Mouse (Mus musculus) heart, embryonic 13.5 days (tissue): ENCODE data around the gene Izumo4. TPM values are rescaled to one million over a fixed set of nuclear protein-coding genes. Genes with fewer than 3 reads are reported as not detected.

Experiments used
- ATAC-seq: fragments of 200-750 bp; cut with Nextera tagmentation; 2 replicates; pipeline ENCODE4 v1.8.0; 2017; ENCODE audit warnings: moderate TSS enrichment; ENCODE audit not compliant: insufficient number of reproducible peaks, low FRiP score, low TSS enrichment; ENCODE audit errors: extremely low read depth
- H3K27ac ChIP-seq: fragments of 300-500 bp; sonication (generic); replicated peaks from 2 replicates; pipeline ENCODE4 v1.5.1; 2015; ENCODE audit warnings: moderate library complexity, mild to moderate bottlenecking, inconsistent platforms
- H3K27me3 ChIP-seq: fragments of 300-500 bp; sonication (generic); replicated peaks from 2 replicates; pipeline ENCODE4 v1.6.1; 2015; ENCODE audit warnings: mild to moderate bottlenecking, inconsistent platforms
- H3K36me3 ChIP-seq: fragments of 300-500 bp; sonication (generic); 2 replicates; pipeline ENCODE4 v1.6.1; 2015; ENCODE audit warnings: mild to moderate bottlenecking, inconsistent platforms
- H3K4me1 ChIP-seq: fragments of 300-500 bp; sonication (generic); 2 replicates; pipeline ENCODE4 v1.6.1; 2015; ENCODE audit warnings: inconsistent platforms
- H3K4me2 ChIP-seq: fragments of 300-500 bp; sonication (generic); 2 replicates; pipeline ENCODE4 v1.6.1; 2015; ENCODE audit warnings: inconsistent platforms, mild to moderate bottlenecking, moderate library complexity
- H3K4me3 ChIP-seq: fragments of 300-500 bp; sonication (generic); 2 replicates; pipeline ENCODE4 v1.5.1; 2015; ENCODE audit warnings: moderate library complexity, mild to moderate bottlenecking, inconsistent platforms
- H3K9ac ChIP-seq: fragments of 300-500 bp; sonication (generic); 2 replicates; pipeline ENCODE4 v1.6.1; 2015; ENCODE audit warnings: inconsistent platforms, mild to moderate bottlenecking, moderate library complexity
- H3K9me3 ChIP-seq: fragments of 300-500 bp; sonication (generic); 2 replicates; pipeline ENCODE4 v1.6.1; 2016; ENCODE audit warnings: inconsistent platforms
- WGBS: fragments of 180-500 bp; shearing (Covaris S2); methylation state at CpG from one replicate; pipeline ENCODE4 v1.1.7; 2015; ENCODE audit warnings: mixed read lengths; 5-methylcytosine and 5-hydroxymethylcytosine counted together
- polyA plus RNA-seq: library from polyadenylated mRNA; unstranded; fragments of >200 nt; fragmentation: Nextera tagmentation; extraction: Ambion mirVana; gene quantifications from 2 replicates; pipeline ENCODE4 v1.2.1, GENCODE M21; 2015

Gene Izumo4
- polyA plus RNA-seq, 1 experiment from 2014 or later = 12.7 TPM

DNA sequence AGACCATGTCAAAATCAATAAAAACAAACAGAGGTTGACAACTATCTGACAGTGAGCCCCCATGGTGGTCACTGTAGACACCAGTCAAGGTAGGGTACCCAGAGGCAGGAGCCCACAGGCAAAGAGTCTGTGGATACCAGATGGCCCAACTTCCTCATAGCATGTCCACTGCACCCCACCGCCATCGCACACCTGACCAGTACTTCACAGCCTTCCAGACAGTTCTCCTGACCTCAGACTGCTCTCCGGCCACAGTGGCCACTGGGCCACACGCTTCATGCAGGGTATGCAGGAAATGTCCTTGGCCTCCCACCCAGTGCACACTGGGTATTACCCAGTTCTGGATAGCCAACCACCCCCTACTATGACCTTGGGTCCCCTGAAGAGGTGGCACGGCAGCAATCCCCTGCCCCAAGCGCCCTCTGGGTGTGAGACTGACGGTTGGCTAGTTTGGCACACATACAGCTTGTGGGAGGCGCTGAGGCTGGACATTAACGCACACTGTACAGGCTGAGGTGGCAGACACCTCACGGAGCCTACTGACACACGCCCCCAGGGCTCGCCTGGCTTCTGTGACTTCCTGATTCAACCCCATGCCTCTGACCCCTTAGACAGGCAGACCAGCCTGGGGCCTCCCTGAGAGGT, 8.5 kb upstream of the Izumo4 start:
- Histone ChIP-seq H3K27me3 (no peaks in the 10 kb centered on the region), H3K4me1 (peaks cover 45% of the 10 kb centered on the region), H3K27ac (no peak overlapping the region), H3K9me3 (no peaks in the 10 kb centered on the region), H3K4me2 (no peak overlapping the region), H3K9ac (peak overlapping the region; percentile 19), H3K36me3 (peaks cover 66% of the 10 kb centered on the region), H3K4me3 (no peak overlapping the region)
- WGBS = 86% methylated on average over 12 of the region's 12 CpGs
- ATAC-seq = no peak

DNA sequence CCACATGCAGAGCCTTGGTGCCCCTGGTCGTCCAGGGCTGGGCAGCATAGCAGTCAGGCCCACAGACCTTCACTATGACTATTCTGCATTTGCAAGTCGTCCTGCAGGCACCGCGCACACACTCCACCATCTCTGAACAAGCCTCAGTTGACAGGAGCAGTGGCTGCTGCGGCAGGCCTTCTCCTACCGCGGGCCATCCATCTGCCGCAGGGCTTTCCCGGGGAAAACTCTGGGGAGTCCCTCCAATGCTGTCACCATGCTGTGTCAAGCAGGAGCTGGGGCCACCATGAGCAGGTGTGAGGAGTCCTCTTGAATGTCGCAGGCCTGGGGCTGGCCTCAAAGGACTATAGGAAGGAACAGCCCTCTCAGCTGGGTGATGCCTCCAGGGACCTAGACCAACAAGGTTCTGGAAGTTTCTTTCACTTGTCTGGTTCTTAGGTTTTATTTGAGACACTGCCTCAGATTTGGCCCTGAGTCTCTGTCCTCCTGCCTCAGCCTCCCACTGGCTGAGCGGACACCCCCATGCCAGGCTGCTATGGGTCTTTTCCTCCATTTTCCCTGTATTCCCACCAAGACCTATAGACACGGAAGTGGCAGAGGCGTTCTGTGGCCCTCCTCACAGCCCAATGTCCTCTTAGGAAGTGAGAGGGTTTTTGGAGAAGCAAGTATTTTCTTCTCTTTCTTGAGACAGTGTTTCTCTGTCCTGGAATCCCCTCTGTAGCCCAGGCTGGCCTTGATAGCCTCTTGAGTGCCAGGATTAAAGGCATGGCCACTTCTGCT, 7.6 kb upstream of the Izumo4 start:
- no peak overlapping the region for H3K4me2 ChIP-seq
- WGBS = 87% methylated on average over 13 of the region's 13 CpGs
- ATAC-seq = no peak
- H3K27me3 ChIP-seq = no peaks in the 10 kb centered on the region
- peaks cover 64% of the 10 kb centered on the region for H3K36me3 ChIP-seq
- H3K4me3 ChIP-seq = no peak overlapping the region
- H3K9me3 ChIP-seq = no peaks in the 10 kb centered on the region
- peaks cover 52% of the 10 kb centered on the region for H3K4me1 ChIP-seq
- H3K27ac ChIP-seq = 0 out of 2 replicates have a peak overlapping the region, but pooled peaks have one; percentile 2
- 0 out of 2 replicates have a peak overlapping the region, but pooled peaks have one; percentile 8 for H3K9ac ChIP-seq

DNA sequence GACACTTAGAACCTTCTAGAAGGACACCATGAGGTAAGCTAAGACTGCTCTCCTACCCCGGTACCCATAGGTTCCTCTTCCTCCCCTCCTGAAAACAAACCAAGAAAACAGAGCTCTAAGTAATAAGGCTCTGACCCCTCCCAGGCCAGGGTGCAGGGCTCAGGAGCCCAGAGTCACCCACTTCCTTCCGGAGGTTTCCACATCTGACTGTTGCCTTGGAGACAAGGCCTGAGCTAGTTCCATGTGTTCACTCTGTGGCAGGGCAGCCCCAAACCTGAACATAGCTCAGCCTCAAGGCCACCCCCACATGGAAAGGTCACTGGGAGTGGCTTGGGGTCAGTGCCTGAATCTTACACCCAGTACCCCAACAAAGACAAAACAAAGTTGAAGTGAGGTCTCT, 6.8 kb upstream of the Izumo4 start:
- Histone ChIP-seq H3K4me1 (peaks cover 59% of the 10 kb centered on the region), H3K27me3 (no peaks in the 10 kb centered on the region), H3K27ac (0 out of 2 replicates have a peak overlapping the region, but pooled peaks have one; percentile 10), H3K4me2 (no peak overlapping the region), H3K36me3 (peaks cover 56% of the 10 kb centered on the region), H3K9ac (no peak overlapping the region), H3K9me3 (no peaks in the 10 kb centered on the region), H3K4me3 (no peak overlapping the region)
- WGBS = 65% methylated on average over 2 of the region's 2 CpGs
- no peak for ATAC-seq

DNA sequence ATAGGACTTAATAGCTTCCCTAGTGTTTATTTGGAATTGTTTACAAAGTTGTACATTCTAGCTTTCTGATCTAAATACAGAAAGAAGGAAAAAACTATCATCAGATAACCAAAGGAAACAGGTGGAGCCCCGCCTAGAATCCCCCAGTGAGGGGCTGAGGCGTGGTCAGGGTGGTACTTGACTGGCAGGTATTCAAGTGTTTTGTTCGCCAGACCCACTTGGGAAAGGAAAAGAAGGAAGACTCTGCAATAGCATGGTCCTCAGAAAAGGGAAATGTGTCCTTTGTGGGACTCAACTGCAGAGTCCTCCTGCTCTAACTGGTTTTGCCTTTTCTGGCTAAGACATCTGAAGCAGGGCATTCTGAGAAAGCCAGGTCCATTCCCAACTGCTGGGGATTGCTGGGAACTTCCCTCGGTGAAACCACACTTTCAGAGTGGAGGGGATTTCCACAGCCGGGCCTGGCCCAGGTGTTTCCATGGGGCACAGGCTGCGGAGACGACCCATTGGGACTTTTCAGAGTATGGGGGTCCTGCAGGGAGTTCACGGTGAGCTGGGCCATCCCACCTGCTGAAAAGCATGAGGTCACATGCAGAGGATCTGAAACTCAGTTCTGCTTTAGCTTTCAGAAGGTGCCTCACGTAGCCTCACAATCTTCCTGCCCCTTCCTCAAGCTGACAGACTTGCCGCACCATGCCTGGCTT, 6.0 kb upstream of the Izumo4 start:
- no peak overlapping the region for H3K4me3 ChIP-seq
- H3K27me3 ChIP-seq = no peaks in the 10 kb centered on the region
- no peak overlapping the region for H3K4me2 ChIP-seq
- WGBS = 72% methylated on average over 10 of the region's 10 CpGs
- peaks cover 49% of the 10 kb centered on the region for H3K36me3 ChIP-seq
- no peak for ATAC-seq
- no peaks in the 10 kb centered on the region for H3K9me3 ChIP-seq
- H3K9ac ChIP-seq = peak overlapping the region; percentile 39
- peaks cover 67% of the 10 kb centered on the region for H3K4me1 ChIP-seq
- peak overlapping the region; percentile 20 for H3K27ac ChIP-seq

DNA sequence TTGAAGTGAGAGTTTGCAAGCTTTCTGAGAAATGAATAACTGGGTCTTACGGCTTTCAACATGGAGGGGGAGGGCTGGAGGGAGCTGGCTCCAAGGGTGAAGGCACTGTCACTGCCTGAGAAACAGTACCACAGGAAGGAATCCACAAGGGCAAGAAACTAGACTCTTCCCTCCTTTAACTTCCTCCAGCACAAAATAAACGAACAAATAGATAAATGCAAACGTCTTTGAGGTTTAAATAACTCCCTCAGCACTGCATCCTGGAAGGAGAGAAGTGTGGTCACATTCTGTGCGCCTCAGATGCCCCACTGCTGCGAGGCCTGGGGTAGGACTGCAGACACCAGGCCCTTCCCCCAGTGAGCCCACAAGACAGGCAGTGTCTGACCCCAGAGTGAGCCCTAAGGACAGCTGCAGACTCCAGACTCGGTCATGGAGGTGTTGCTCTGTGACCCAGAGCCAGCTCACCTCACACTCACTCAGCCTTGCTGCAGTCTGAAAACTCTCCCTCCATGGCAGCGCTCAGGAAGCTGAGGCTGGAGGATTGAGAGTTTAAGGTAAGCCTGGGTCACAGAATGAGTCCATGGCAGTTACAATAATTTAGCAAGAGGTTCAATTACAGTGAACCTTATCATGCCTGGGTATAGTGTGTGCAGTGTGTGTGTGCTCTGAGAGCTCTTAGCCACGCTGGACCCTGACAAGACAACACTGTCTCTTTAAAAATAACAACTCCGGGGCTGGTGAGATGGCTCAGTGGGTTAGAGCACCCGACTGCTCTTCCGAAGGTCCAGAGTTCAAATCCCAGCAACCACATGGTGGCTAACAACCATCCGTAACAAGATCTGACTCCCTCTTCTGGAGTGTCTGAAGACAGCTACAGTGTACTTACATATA, 5.2 kb upstream of the Izumo4 start:
- Histone ChIP-seq H3K27ac (peak overlapping the region; percentile 20), H3K36me3 (peaks cover 41% of the 10 kb centered on the region), H3K27me3 (no peaks in the 10 kb centered on the region), H3K9ac (peak overlapping the region; percentile 39), H3K4me1 (peaks cover 71% of the 10 kb centered on the region), H3K4me3 (no peak overlapping the region), H3K4me2 (no peak overlapping the region), H3K9me3 (no peaks in the 10 kb centered on the region)
- no peak for ATAC-seq
- 52% methylated on average over 12 of the region's 12 CpGs for WGBS

DNA sequence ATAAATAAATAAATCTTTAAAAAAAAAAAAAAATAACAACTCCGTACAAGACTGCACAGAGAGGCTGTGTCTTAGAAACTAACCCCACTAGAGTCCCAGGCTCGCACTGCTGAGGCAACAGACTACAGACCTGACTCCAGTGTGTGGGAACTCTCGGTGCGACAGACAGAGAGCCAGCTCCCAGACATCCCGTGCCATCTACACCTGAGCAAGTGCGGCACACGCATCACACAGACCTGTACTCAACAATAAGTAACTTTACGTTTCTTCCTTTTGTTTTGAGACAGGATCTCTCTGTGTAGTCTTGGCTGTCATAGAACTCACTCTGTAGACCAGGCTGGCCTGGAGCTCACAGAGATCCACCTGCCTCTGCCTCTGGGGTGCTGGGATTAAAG, 4.6 kb upstream of the Izumo4 start:
- WGBS = 90% methylated on average over 8 of the region's 8 CpGs
- no peak overlapping the region for H3K9ac ChIP-seq
- H3K4me3 ChIP-seq = no peak overlapping the region
- peaks cover 69% of the 10 kb centered on the region for H3K4me1 ChIP-seq
- H3K9me3 ChIP-seq = no peaks in the 10 kb centered on the region
- peak overlapping the region; percentile 24 for H3K4me2 ChIP-seq
- H3K27ac ChIP-seq = no peak overlapping the region
- peaks cover 39% of the 10 kb centered on the region for H3K36me3 ChIP-seq
- no peak for ATAC-seq
- H3K27me3 ChIP-seq = no peaks in the 10 kb centered on the region

DNA sequence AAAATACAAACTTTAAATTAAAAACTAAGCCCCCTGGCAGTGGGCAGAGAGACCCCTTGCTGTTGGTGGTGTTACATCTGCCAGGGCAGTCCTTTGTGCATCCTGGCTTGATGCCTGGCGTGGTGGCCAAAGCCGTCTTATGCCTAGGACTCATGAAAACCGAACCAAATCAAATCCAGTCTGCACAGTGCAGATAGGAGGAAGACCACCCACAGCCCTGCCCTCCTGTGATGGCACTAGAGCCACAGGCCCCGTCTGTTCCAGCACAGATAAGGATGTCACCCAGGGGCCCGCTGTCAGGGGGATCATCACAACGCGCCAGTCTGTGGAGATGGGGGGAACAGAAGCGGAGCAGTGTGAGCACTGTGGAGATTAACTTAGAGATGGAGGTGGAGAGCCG, 4.2 kb upstream of the Izumo4 start:
- Histone ChIP-seq H3K4me2 (peak overlapping the region; percentile 24), H3K27ac (no peak overlapping the region), H3K4me1 (peaks cover 70% of the 10 kb centered on the region), H3K36me3 (peaks cover 35% of the 10 kb centered on the region), H3K9me3 (no peaks in the 10 kb centered on the region), H3K9ac (0 out of 2 replicates have a peak overlapping the region, but pooled peaks have one; percentile 24), H3K27me3 (no peaks in the 10 kb centered on the region), H3K4me3 (no peak overlapping the region)
- no peak for ATAC-seq
- WGBS = 49% methylated on average over 9 of the region's 9 CpGs

DNA sequence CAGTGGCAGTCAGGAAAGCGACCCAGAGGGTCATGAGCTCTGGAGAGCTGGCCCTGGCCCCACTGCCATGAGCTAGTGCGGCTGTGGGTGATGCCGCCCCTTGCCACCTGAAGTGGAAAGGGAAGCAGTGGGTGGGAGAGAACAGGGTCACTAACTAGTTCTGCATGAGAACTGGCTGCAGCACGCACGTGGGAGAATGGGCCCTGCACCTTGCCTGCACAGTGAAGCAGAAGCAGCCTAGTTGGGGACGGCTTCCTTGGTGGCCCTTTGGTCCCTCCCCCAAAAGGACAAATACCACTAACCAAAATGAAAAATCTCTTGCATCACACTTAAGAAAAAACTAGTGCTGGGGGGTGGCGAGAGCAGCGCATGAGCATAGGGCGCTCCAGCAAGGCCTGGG, 3.4 kb upstream of the Izumo4 start:
- ATAC-seq = no peak
- peaks cover 77% of the 10 kb centered on the region for H3K4me1 ChIP-seq
- H3K27me3 ChIP-seq = no peaks in the 10 kb centered on the region
- H3K27ac ChIP-seq = no peak overlapping the region
- H3K4me2 ChIP-seq = peak overlapping the region; percentile 24; the same call in 1 of the 2 replicates
- H3K9ac ChIP-seq = 0 out of 2 replicates have a peak overlapping the region, but pooled peaks have one; percentile 24
- H3K9me3 ChIP-seq = no peaks in the 10 kb centered on the region
- H3K4me3 ChIP-seq = no peak overlapping the region
- peaks cover 27% of the 10 kb centered on the region for H3K36me3 ChIP-seq
- WGBS = 87% methylated on average over 9 of the region's 9 CpGs

DNA sequence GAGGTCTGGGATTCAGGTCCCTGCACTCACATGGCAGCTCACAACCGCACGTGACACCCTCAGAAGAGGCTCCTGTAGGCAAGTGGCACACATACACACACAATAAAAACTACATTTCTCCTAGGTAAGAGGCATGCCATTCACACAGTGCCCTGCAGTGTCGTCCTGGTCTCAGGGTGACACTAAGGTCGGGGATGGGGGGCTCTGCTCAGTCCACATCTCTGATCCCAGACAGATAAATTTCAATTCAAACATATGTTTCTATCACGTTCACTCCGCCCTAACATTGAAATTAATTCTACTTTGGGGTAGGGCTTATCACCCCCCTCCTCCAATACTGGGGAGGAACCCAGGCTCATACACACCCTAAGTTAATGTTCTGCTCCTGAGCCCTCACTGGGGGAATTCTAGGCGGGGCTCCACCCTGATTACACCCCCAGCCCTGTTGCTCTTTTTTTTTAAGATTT, 1.9 kb upstream of the Izumo4 start:
- peaks cover 13% of the 10 kb centered on the region for H3K36me3 ChIP-seq
- no peaks in the 10 kb centered on the region for H3K9me3 ChIP-seq
- peak overlapping the region; percentile 59 for H3K9ac ChIP-seq
- WGBS = 84% methylated on average over 7 of the region's 7 CpGs
- H3K27ac ChIP-seq = no peak overlapping the region
- no peaks in the 10 kb centered on the region for H3K27me3 ChIP-seq
- peak overlapping the region; percentile 61; the same call in 1 of the 2 replicates for H3K4me3 ChIP-seq
- H3K4me1 ChIP-seq = peaks cover 83% of the 10 kb centered on the region
- ATAC-seq = no peak
- H3K4me2 ChIP-seq = peak overlapping the region; percentile 95

DNA sequence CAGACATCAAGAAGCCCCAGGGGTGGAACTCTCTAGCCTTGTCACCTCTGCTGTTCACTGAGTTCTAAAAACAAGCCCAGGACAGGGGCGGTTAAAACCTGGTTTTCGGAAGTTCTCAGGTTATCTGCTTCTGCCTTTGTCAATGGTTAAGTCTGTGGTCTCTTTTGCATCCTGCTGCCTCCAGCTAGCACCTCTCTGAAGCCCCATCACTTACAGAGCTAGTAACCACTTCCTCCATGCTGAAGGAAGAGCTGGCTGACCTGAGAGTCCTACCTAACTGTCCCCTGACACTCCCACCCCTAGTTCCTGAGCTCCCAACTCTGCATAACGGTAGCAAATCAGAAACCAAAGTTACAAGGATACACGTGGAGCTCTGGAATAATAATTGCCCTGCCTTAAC, 1.3 kb upstream of the Izumo4 start:
- H3K27me3 ChIP-seq = no peaks in the 10 kb centered on the region
- whole genome bisulfite sequencing = 34% methylated on average over 4 of the region's 4 CpGs
- H3K4me3 ChIP-seq = peak overlapping the region; percentile 61
- H3K36me3 ChIP-seq = peaks cover 18% of the 10 kb centered on the region
- ATAC-seq = no peak
- H3K9me3 ChIP-seq = no peaks in the 10 kb centered on the region
- peak overlapping the region; percentile 95 for H3K4me2 ChIP-seq
- peak overlapping the region; percentile 81 for H3K9ac ChIP-seq
- H3K27ac ChIP-seq = peak overlapping the region; percentile 76; the same call in 1 of the 2 replicates
- H3K4me1 ChIP-seq = peaks cover 81% of the 10 kb centered on the region
